Mouse (Mus musculus) left cerebral cortex, postnatal 14 days (tissue): ENCODE measurements at regions not wholly inside any gene's neighbourhood (a gene's known extent, or its start where the extent isn't known, plus 50 kb on each side); places are given as distances from the start of the nearest gene placed in this dataset.

Source experiments
- DNase-seq, 2 experiments: peaks; one replicate each; pipeline ENCODE4 v3.0.0; 2021 to 2022; ENCODE audit warnings: low spot score in 2 of 2, mixed read lengths in 1 of 2
- intact Hi-C: fragments of 180-260 bp; cut with DNase I; formaldehyde crosslinking; loops from one replicate; pipeline ENCODE4 v1.15.1; 2025

GRCm38 (mm10) chr3:131998838-131999613, 86.1 kb upstream of the Dkk2 start:
- intact Hi-C loops, result no loop called here
- DNase-seq, result no peak

- intact Hi-C loops, result no loop called here
- no peak for DNase-seq
Observed at GRCm38 (mm10) chr3:132006191-132006590, 78.9 kb upstream of the Dkk2 start.

- intact Hi-C loops, result no loop called here
Observed at GRCm38 (mm10) chr3:132006912-132007311, 78.2 kb upstream of the Dkk2 start.

GRCm38 (mm10) chr3:132007356-132007755, 77.7 kb upstream of the Dkk2 start:
- DNase-seq, result no peak
- intact Hi-C loops, result no loop called here

More at GRCm38 (mm10) chr3:132006912-132007311, 78.2 kb upstream of the Dkk2 start:
- DNase-seq, result no peak

- intact Hi-C loops, result no loop called here
- no peak for DNase-seq
Observed at GRCm38 (mm10) chr3:132015205-132015604, 69.9 kb upstream of the Dkk2 start.

- intact Hi-C loops, result no loop called here
- DNase-seq, result no peak
Observed at GRCm38 (mm10) chr3:132017485-132018261, 67.4 kb upstream of the Dkk2 start.

GRCm38 (mm10) chr3:132018505-132018904, 66.6 kb upstream of the Dkk2 start:
- intact Hi-C loops, result no loop called here
- no peak for DNase-seq

- DNase-seq, result no peak
- intact Hi-C loops, result no loop called here
Observed at GRCm38 (mm10) chr3:132022032-132022431, 63.1 kb upstream of the Dkk2 start.

GRCm38 (mm10) chr3:132023342-132023741, 61.8 kb upstream of the Dkk2 start:
- no peak for DNase-seq
- intact Hi-C loops, result no loop called here

- no peak for DNase-seq
- intact Hi-C loops, result no loop called here
Observed at GRCm38 (mm10) chr3:132029112-132029511, 56.0 kb upstream of the Dkk2 start.

GRCm38 (mm10) chr3:132033078-132033713, 51.9 kb upstream of the Dkk2 start:
- no peak for DNase-seq
- intact Hi-C loops, result no loop called here

- intact Hi-C loops, result no loop called here
- DNase-seq, result no peak
Observed at GRCm38 (mm10) chr3:132035176-132035575, 49.9 kb upstream of the Dkk2 start.
